Mouse (Mus musculus): ENCODE results near the gene Tfr2. TPM values are rescaled to one million over a fixed set of nuclear protein-coding genes. Genes with fewer than 3 reads are reported as not detected.

The Tfr2 gene
- polyA plus RNA-seq, 1 experiment from 2014 or later: 0.11 TPM

DNA sequence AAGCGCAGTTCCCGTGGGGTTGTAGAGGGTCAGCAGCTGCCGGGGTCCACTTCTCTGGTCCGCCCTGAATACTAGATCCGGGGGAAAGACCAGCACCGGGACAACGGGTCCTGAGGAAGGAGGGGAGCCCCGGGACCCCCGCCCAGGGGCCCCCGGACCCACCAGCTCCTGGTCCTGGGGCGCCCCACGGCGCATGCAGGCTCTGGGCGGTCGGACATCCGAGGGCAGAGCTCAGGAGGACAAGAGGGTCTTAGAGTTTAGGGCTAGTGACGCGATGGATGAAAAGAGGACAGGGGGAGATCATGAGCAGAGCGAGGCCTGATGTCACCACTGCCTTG lies 30.6 kb downstream of the Tfr2 start:
- Histone ChIP-seq H3K9ac (ENCODE audit: low read length) (peak overlapping the region; percentile 91), H3K36me3 (ENCODE audit: control insufficient read depth, insufficient read depth, low read length) (peaks cover 19% of the 10 kb centered on the region), H3K27ac (replicated peaks in 1 of 2; ENCODE audit: control insufficient read depth in 1 of 2, insufficient read depth in 1 of 2, low read depth in 2 of 2, low read length in 2 of 2) (peak overlapping the region in 1 of 2 experiments; percentile 20; a peak in 1 of 4 replicates), H3K9me3 (ENCODE audit: control insufficient read depth, low read length) (no peaks in the 10 kb centered on the region), H3K4me2 (ENCODE audit: low read length) (peak overlapping the region; percentile 96), H3K4me1 (ENCODE audit: control insufficient read depth in 2 of 2, insufficient read depth in 2 of 2, low read length in 2 of 2) (peaks cover 9 to 20% of the 10 kb centered on the region in 2 experiments), H3K4me3 (ENCODE audit: control insufficient read depth in 1 of 2, insufficient read depth in 1 of 2, low read depth in 1 of 2, low read length in 2 of 2) (peak overlapping the region; percentile 75 to 80), H3K27me3 (ENCODE audit: control insufficient read depth, insufficient read depth, low read length) (no peaks in the 10 kb centered on the region)
- WGBS: 1% methylated on average over 19 of the region's 19 CpGs
- peak; percentile 55 for ATAC-seq (ENCODE audit: insufficient number of reproducible peaks, insufficient read depth, low FRiP score, low read depth)

DNA sequence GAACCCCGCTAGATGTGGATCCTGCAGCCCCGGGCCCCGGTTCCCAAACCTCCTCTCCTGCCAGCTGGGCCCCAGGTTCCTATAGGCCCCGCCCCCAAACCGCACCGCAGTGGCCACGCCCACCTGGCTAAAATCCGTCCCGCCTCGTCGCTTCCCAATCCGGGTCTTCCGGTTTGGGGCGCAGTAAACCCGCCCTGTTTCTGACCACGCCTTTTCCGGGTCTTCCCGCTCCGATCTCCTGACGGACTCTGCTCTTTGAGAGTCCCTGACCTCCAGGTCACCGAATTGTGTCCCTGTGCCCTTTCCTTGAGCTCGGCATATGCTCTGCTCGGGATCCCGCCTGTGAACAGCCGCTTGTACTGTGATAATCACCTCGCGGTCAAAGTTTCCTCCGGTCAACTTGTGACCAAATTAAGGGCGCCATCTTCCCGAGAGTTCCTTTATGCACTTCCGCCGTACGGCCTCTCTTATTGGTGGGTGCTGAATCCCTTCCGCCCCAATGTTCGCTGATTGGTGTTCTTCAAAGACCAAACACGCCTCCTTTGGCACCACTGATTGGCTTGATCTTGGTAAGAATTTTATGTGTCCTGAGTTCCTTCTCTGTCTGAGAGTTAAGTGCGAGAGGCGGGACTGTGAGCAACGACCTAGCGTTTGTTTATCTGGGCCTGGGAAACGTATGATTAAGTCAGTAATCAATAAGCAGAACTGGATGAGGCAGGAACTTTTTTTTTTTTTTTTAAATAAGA lies 31.2 kb downstream of the Tfr2 start, which contains the start of gene Mospd3:
Gene Mospd3 (minus strand): TSS at position 440 of the 746 bp plus-strand sequence.
- peaks cover 24% of the 10 kb centered on the region for H3K36me3 ChIP-seq (ENCODE audit: control insufficient read depth, insufficient read depth, low read length)
- peaks cover 9 to 20% of the 10 kb centered on the region in 2 experiments for H3K4me1 ChIP-seq (ENCODE audit: control insufficient read depth in 2 of 2, insufficient read depth in 2 of 2, low read length in 2 of 2)
- no peaks in the 10 kb centered on the region for H3K9me3 ChIP-seq (ENCODE audit: control insufficient read depth, low read length)
- H3K4me2 ChIP-seq (ENCODE audit: low read length): peak within 1 kb of the TSS; percentile 96
- peak within 1 kb of the TSS; percentile 91 for H3K9ac ChIP-seq (ENCODE audit: low read length)
- H3K27me3 ChIP-seq (ENCODE audit: control insufficient read depth, insufficient read depth, low read length): no peaks in the 10 kb centered on the region
- peak within 1 kb of the TSS; percentile 88 to 89 for H3K27ac ChIP-seq (replicated peaks in 1 of 2; ENCODE audit: control insufficient read depth in 1 of 2, insufficient read depth in 1 of 2, low read depth in 2 of 2, low read length in 2 of 2)
- under 1% methylated on average over 41 of the region's 41 CpGs for WGBS
- peak within 1 kb of the TSS; percentile 75 to 80 for H3K4me3 ChIP-seq (ENCODE audit: control insufficient read depth in 1 of 2, insufficient read depth in 1 of 2, low read depth in 1 of 2, low read length in 2 of 2)
- ATAC-seq (ENCODE audit: insufficient number of reproducible peaks, insufficient read depth, low FRiP score, low read depth): peak; percentile 93

DNA sequence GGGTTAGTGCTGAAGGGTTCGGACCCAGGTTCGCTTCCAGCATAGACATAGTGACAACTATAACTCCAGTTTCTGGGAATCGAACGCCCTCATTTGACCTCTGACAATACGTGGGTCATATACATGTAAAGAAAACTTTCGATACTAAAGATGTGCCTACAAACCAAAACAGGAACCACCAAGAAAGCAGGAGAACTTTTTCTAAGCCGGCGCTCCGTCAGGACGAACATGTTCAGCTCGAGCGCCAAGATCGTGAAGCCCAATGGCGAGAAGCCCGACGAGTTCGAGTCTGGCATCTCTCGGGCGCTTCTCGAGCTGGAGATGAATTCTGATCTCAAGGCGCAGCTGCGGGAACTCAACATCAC lies 31.7 kb downstream of the Tfr2 start:
- Histone ChIP-seq H3K4me1 (ENCODE audit: control insufficient read depth in 2 of 2, insufficient read depth in 2 of 2, low read length in 2 of 2) (peaks cover 9 to 20% of the 10 kb centered on the region in 2 experiments), H3K36me3 (ENCODE audit: control insufficient read depth, insufficient read depth, low read length) (peaks cover 30% of the 10 kb centered on the region), H3K9ac (ENCODE audit: low read length) (peak overlapping the region; percentile 91), H3K9me3 (ENCODE audit: control insufficient read depth, low read length) (no peaks in the 10 kb centered on the region), H3K4me3 (ENCODE audit: control insufficient read depth in 1 of 2, insufficient read depth in 1 of 2, low read depth in 1 of 2, low read length in 2 of 2) (peak overlapping the region; percentile 75 to 80), H3K27ac (replicated peaks in 1 of 2; ENCODE audit: control insufficient read depth in 1 of 2, insufficient read depth in 1 of 2, low read depth in 2 of 2, low read length in 2 of 2) (peak overlapping the region; percentile 34 to 50), H3K4me2 (ENCODE audit: low read length) (peak overlapping the region; percentile 69), H3K27me3 (ENCODE audit: control insufficient read depth, insufficient read depth, low read length) (no peaks in the 10 kb centered on the region)
- under 1% methylated on average over 22 of the region's 22 CpGs for WGBS
- ATAC-seq (ENCODE audit: insufficient number of reproducible peaks, insufficient read depth, low FRiP score, low read depth): no peak

DNA sequence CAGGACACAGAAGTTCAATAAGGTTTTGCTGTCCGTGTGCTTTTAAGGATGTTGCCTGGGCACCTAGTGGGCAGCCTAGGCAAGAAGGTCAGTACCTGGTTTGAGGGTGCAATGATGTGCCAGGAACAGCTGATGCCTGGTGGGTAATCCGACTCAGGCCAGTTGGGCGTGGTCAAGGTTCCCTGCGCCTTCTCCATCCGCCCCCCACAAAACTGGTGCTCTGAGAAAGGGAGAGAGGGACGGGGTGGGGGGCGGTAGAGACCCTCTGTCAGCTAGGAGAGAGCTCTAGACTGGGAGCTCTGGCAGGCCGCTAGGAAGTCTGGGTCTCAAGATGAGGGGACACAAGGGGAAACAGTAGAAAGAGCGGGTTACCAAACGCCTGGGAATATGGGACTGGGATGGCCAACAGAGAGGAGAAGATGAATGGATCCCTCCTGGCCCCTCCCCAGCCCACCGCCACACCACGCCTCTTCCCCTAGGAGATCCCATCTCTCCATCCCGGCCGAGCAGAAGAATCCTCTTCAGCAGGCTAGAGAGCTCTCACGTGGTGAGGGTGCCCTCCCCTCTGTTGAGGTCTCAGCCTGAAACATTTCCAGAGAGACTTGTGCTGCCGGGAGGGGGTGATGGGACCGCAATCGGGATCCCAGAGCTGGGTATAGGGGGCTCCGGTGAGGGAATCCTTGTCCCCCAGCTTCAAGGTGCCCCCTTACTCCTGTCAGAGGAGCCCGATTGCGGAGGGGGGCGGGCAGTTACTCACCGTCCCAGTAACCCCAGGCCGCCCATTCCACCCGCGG lies 38.4 kb downstream of the Tfr2 start:
- peaks cover 31 to 36% of the 10 kb centered on the region in 2 experiments for H3K4me1 ChIP-seq (ENCODE audit: control insufficient read depth in 2 of 2, insufficient read depth in 2 of 2, low read length in 2 of 2)
- H3K9me3 ChIP-seq (ENCODE audit: control insufficient read depth, low read length): no peaks in the 10 kb centered on the region
- peak overlapping the region in 1 of 2 experiments; percentile 1; a peak in 1 of 4 replicates for H3K4me3 ChIP-seq (ENCODE audit: control insufficient read depth in 1 of 2, insufficient read depth in 1 of 2, low read depth in 1 of 2, low read length in 2 of 2)
- H3K36me3 ChIP-seq (ENCODE audit: control insufficient read depth, insufficient read depth, low read length): peaks cover 38% of the 10 kb centered on the region
- peak overlapping the region; percentile 43; the same call in 1 of the 2 replicates for H3K9ac ChIP-seq (ENCODE audit: low read length)
- 28% methylated on average over 26 of the region's 26 CpGs for WGBS
- H3K4me2 ChIP-seq (ENCODE audit: low read length): peak overlapping the region; percentile 41
- ATAC-seq (ENCODE audit: insufficient number of reproducible peaks, insufficient read depth, low FRiP score, low read depth): no peak
- no peaks in the 10 kb centered on the region for H3K27me3 ChIP-seq (ENCODE audit: control insufficient read depth, insufficient read depth, low read length)
- no peak overlapping the region for H3K27ac ChIP-seq (replicated peaks in 1 of 2; ENCODE audit: control insufficient read depth in 1 of 2, insufficient read depth in 1 of 2, low read depth in 2 of 2, low read length in 2 of 2)

DNA sequence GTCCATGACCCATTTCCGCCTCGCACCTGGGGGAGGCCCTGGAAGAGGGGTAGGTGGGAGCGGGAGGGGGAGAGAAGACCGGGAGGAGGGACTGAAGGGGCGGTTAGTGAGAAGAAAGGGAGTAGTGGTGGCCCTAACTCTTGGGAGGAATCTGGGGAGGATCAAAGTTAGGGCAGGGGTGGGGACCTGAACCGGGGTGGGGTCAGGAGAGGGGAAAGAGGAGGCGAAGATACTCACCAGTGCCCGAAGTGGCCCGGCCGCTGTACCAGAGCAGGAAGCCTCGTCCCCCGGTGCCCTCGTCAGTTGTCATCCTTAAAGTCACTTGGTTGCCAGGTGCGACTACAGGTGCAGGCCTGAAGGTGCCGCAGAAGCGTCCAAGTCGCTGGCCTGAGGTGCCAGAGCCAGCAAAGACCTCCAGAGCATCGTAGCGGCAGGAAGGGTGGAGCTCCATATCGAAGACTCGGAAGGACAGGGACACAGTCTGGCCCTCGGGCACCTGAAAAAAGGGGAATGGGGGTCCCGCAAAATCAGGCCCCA lies 39.1 kb downstream of the Tfr2 start:
- Histone ChIP-seq H3K4me3 (ENCODE audit: control insufficient read depth in 1 of 2, insufficient read depth in 1 of 2, low read depth in 1 of 2, low read length in 2 of 2) (peak overlapping the region in 1 of 2 experiments; percentile 1; a peak in 1 of 4 replicates), H3K27ac (replicated peaks in 1 of 2; ENCODE audit: control insufficient read depth in 1 of 2, insufficient read depth in 1 of 2, low read depth in 2 of 2, low read length in 2 of 2) (no peak overlapping the region), H3K4me1 (ENCODE audit: control insufficient read depth in 2 of 2, insufficient read depth in 2 of 2, low read length in 2 of 2) (peaks cover 36 to 40% of the 10 kb centered on the region in 2 experiments), H3K36me3 (ENCODE audit: control insufficient read depth, insufficient read depth, low read length) (peaks cover 35% of the 10 kb centered on the region), H3K4me2 (ENCODE audit: low read length) (peak overlapping the region; percentile 41), H3K9me3 (ENCODE audit: control insufficient read depth, low read length) (no peaks in the 10 kb centered on the region), H3K9ac (ENCODE audit: low read length) (peak overlapping the region; percentile 43; the same call in 1 of the 2 replicates), H3K27me3 (ENCODE audit: control insufficient read depth, insufficient read depth, low read length) (no peaks in the 10 kb centered on the region)
- ATAC-seq (ENCODE audit: insufficient number of reproducible peaks, insufficient read depth, low FRiP score, low read depth): no peak
- whole genome bisulfite sequencing: 24% methylated on average over 23 of the region's 23 CpGs

DNA sequence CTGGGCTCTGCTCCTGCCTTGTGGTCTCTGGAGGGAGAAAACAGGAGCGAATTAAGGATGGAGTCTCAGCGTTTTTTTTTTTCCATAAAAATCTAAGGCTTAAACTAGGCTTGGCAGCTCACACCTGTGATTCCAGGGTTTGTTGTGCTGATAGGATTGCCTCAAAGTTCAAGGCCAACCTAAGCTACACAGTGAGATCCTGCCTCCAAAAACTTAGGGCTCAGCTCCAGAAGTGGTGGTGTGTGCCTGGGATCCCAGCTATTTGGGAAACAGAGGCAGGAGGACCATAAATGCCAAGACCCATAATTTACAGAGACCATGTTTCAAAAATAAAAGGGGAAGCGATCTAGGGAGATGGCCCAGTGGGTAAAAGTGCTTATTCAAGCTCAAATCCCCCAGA lies 39.7 kb downstream of the Tfr2 start:
- Histone ChIP-seq H3K27me3 (ENCODE audit: control insufficient read depth, insufficient read depth, low read length) (no peaks in the 10 kb centered on the region), H3K4me2 (ENCODE audit: low read length) (no peak overlapping the region), H3K36me3 (ENCODE audit: control insufficient read depth, insufficient read depth, low read length) (peaks cover 34% of the 10 kb centered on the region), H3K9me3 (ENCODE audit: control insufficient read depth, low read length) (no peaks in the 10 kb centered on the region), H3K9ac (ENCODE audit: low read length) (no peak overlapping the region), H3K4me1 (ENCODE audit: control insufficient read depth in 2 of 2, insufficient read depth in 2 of 2, low read length in 2 of 2) (peaks cover 39 to 43% of the 10 kb centered on the region in 2 experiments), H3K4me3 (ENCODE audit: control insufficient read depth in 1 of 2, insufficient read depth in 1 of 2, low read depth in 1 of 2, low read length in 2 of 2) (no peak overlapping the region), H3K27ac (replicated peaks in 1 of 2; ENCODE audit: control insufficient read depth in 1 of 2, insufficient read depth in 1 of 2, low read depth in 2 of 2, low read length in 2 of 2) (no peak overlapping the region)
- no peak for ATAC-seq (ENCODE audit: insufficient number of reproducible peaks, insufficient read depth, low FRiP score, low read depth)
- WGBS: 76% methylated on average over 3 of the region's 3 CpGs

DNA sequence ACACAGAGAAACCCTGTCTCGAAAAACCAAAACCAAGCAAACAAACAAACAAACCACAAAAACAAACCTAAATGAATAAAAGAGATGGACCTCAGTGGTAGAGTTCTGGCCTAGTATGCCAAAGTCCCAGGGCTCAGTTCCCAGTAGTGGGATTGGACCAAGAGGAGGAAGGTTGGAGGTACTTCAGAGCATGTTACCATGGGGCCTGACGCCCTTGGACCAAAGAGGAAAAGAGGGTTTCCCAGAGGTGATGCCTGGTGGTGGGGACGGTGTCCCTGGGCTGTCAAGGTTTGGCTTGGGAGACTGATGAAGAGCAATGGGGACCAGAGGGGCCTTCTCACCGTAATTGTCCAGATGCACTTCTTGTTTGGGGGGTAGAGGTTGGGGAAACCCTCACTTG lies 40.4 kb downstream of the Tfr2 start:
- no peaks in the 10 kb centered on the region for H3K27me3 ChIP-seq (ENCODE audit: control insufficient read depth, insufficient read depth, low read length)
- 58% methylated on average over 4 of the region's 4 CpGs for WGBS
- peak overlapping the region; percentile 34 to 45 for H3K4me3 ChIP-seq (ENCODE audit: control insufficient read depth in 1 of 2, insufficient read depth in 1 of 2, low read depth in 1 of 2, low read length in 2 of 2)
- H3K9me3 ChIP-seq (ENCODE audit: control insufficient read depth, low read length): no peaks in the 10 kb centered on the region
- peak overlapping the region; percentile 37 to 93; a peak in 3 of 4 replicates for H3K27ac ChIP-seq (replicated peaks in 1 of 2; ENCODE audit: control insufficient read depth in 1 of 2, insufficient read depth in 1 of 2, low read depth in 2 of 2, low read length in 2 of 2)
- no peak for ATAC-seq (ENCODE audit: insufficient number of reproducible peaks, insufficient read depth, low FRiP score, low read depth)
- peak overlapping the region; percentile 63 for H3K4me2 ChIP-seq (ENCODE audit: low read length)
- H3K9ac ChIP-seq (ENCODE audit: low read length): peak overlapping the region; percentile 74
- H3K4me1 ChIP-seq (ENCODE audit: control insufficient read depth in 2 of 2, insufficient read depth in 2 of 2, low read length in 2 of 2): peaks cover 39 to 43% of the 10 kb centered on the region in 2 experiments
- peaks cover 28% of the 10 kb centered on the region for H3K36me3 ChIP-seq (ENCODE audit: control insufficient read depth, insufficient read depth, low read length)
